Mouse (Mus musculus) cortical plate, adult 2 months (tissue): ENCODE measurements at regions not wholly inside any gene's neighbourhood (a gene's known extent, or its start where the extent isn't known, plus 50 kb on each side); places are given as distances from the start of the nearest gene placed in this dataset.

Experiments
- CTCF ChIP-seq: fragments of 200-500 bp; IDR thresholded peaks from 2 replicates; pipeline ENCODE4 v1.5.1; 2011; ENCODE audit warnings: mild to moderate bottlenecking, control low read depth, low read length; ENCODE audit not compliant: insufficient read depth; ENCODE audit errors: extremely low read depth
- POLR2A ChIP-seq: fragments of 200-500 bp; IDR thresholded peaks from 2 replicates; pipeline ENCODE4 v1.6.1; 2011; ENCODE audit warnings: mild to moderate bottlenecking, low read length, control low read depth; ENCODE audit not compliant: insufficient read depth; ENCODE audit errors: extremely low read depth

GRCm38 (mm10) chr6:127275430-127275784 lies 123.4 kb upstream of the Ccnd2 start:
- no peak for TF ChIP-seq POLR2A
- no peak for TF ChIP-seq CTCF
